Mouse (Mus musculus): ENCODE results near the gene Erg28. TPM values are rescaled to one million over a fixed set of nuclear protein-coding genes. Genes with fewer than 3 reads are reported as not detected.

Erg28 gene
- 128 and 132 TPM in 2 replicates for polyA plus RNA-seq (2015; fragmentation: Nextera tagmentation; extraction: Ambion mirVana)

- H3K36me3 ChIP-seq: peaks cover 8% of the 10 kb centered on the region; the same call in 1 of the 2 replicates
- peak within 1 kb of the TSS; percentile 86 for H3K4me3 ChIP-seq (replicated peaks)
- peaks cover 14% of the 10 kb centered on the region for H3K4me1 ChIP-seq
- WGBS: under 1% methylated on average over 67 of the region's 67 CpGs
- peak; percentile 97 for ATAC-seq (ENCODE audit: insufficient read depth, low FRiP score, low read depth)
- H3K9me3 ChIP-seq: no peaks in the 10 kb centered on the region
- peak within 1 kb of the TSS; percentile 58 for H3K9ac ChIP-seq
- peak within 1 kb of the TSS; percentile 83 for H3K4me2 ChIP-seq
- H3K27me3 ChIP-seq (replicated peaks): no peaks in the 10 kb centered on the region
- H3K27ac ChIP-seq: peak within 1 kb of the TSS; percentile 99
Observed at GRCm38 (mm10) chr12:85824438-85825264, at the start of gene Erg28, which contains the start of gene Ttll5. TSS of gene Erg28 (minus strand) at chr12:85824550. TSS of gene Ttll5 (plus strand) at chr12:85824659.

- 39% methylated on average over 6 of the region's 6 CpGs for WGBS
- no peak overlapping the region for H3K4me2 ChIP-seq
- no peak overlapping the region for H3K4me3 ChIP-seq (replicated peaks)
- no peaks in the 10 kb centered on the region for H3K9me3 ChIP-seq
- H3K27ac ChIP-seq: peak overlapping the region; percentile 8; the same call in 1 of the 2 replicates
- H3K36me3 ChIP-seq: no peaks in the 10 kb centered on the region
- no peak overlapping the region for H3K9ac ChIP-seq
- H3K4me1 ChIP-seq: peaks cover 6% of the 10 kb centered on the region; the same call in 1 of the 2 replicates
- ATAC-seq (ENCODE audit: insufficient read depth, low FRiP score, low read depth): peak; percentile 31; the same call in 1 of the 2 replicates
- no peaks in the 10 kb centered on the region for H3K27me3 ChIP-seq (replicated peaks)
Observed at GRCm38 (mm10) chr12:85869423-85869822, 45.1 kb upstream of the Erg28 start.

GRCm38 (mm10) chr12:85867125-85867524 lies 42.8 kb upstream of the Erg28 start:
- Histone ChIP-seq H3K27me3 (replicated peaks) (no peaks in the 10 kb centered on the region), H3K9me3 (no peaks in the 10 kb centered on the region), H3K9ac (no peak overlapping the region), H3K36me3 (no peaks in the 10 kb centered on the region), H3K27ac (no peak overlapping the region), H3K4me1 (peaks cover 8% of the 10 kb centered on the region; the same call in 1 of the 2 replicates), H3K4me3 (replicated peaks) (no peak overlapping the region), H3K4me2 (no peak overlapping the region)
- no peak for ATAC-seq (ENCODE audit: insufficient read depth, low FRiP score, low read depth)

GRCm38 (mm10) chr12:85866624-85867023 lies 42.3 kb upstream of the Erg28 start:
- peaks cover 8% of the 10 kb centered on the region; the same call in 1 of the 2 replicates for H3K4me1 ChIP-seq
- ATAC-seq (ENCODE audit: insufficient read depth, low FRiP score, low read depth): peak; percentile 71
- H3K36me3 ChIP-seq: no peaks in the 10 kb centered on the region
- 62% methylated on average over 4 of the region's 4 CpGs for WGBS
- H3K9ac ChIP-seq: no peak overlapping the region
- no peak overlapping the region for H3K4me2 ChIP-seq
- no peak overlapping the region for H3K27ac ChIP-seq
- H3K9me3 ChIP-seq: no peaks in the 10 kb centered on the region
- H3K4me3 ChIP-seq (replicated peaks): no peak overlapping the region
- no peaks in the 10 kb centered on the region for H3K27me3 ChIP-seq (replicated peaks)

- Histone ChIP-seq H3K4me2 (no peak overlapping the region), H3K27me3 (replicated peaks) (no peaks in the 10 kb centered on the region), H3K9me3 (no peaks in the 10 kb centered on the region), H3K4me3 (replicated peaks) (no peak overlapping the region), H3K36me3 (no peaks in the 10 kb centered on the region), H3K9ac (no peak overlapping the region), H3K27ac (no peak overlapping the region), H3K4me1 (peaks cover 8% of the 10 kb centered on the region; the same call in 1 of the 2 replicates)
- 72% methylated on average over 3 of the region's 3 CpGs for WGBS
- ATAC-seq (ENCODE audit: insufficient read depth, low FRiP score, low read depth): no peak
Observed at GRCm38 (mm10) chr12:85865526-85865925, 41.2 kb upstream of the Erg28 start.

- no peak for ATAC-seq (ENCODE audit: insufficient read depth, low FRiP score, low read depth)
- 29% methylated on average over 2 of the region's 2 CpGs for WGBS
- Histone ChIP-seq H3K36me3 (no peaks in the 10 kb centered on the region), H3K4me2 (no peak overlapping the region), H3K4me1 (0 out of 2 replicates have a peak, but pooled peaks cover 3% of the 10 kb centered on the region), H3K27me3 (replicated peaks) (no peaks in the 10 kb centered on the region), H3K4me3 (replicated peaks) (no peak overlapping the region), H3K27ac (peak overlapping the region; percentile 57), H3K9ac (no peak overlapping the region), H3K9me3 (no peaks in the 10 kb centered on the region)
Observed at GRCm38 (mm10) chr12:85862514-85862913, 38.2 kb upstream of the Erg28 start.

- Histone ChIP-seq H3K36me3 (no peaks in the 10 kb centered on the region), H3K4me1 (0 out of 2 replicates have a peak, but pooled peaks cover 3% of the 10 kb centered on the region), H3K27ac (peak overlapping the region; percentile 35; the same call in 1 of the 2 replicates), H3K4me3 (replicated peaks) (no peak overlapping the region), H3K4me2 (no peak overlapping the region), H3K27me3 (replicated peaks) (no peaks in the 10 kb centered on the region), H3K9ac (no peak overlapping the region), H3K9me3 (no peaks in the 10 kb centered on the region)
- ATAC-seq (ENCODE audit: insufficient read depth, low FRiP score, low read depth): no peak
- WGBS: 35% methylated on average over 3 of the region's 3 CpGs
Observed at GRCm38 (mm10) chr12:85859511-85860189, 35.3 kb upstream of the Erg28 start.

- no peaks in the 10 kb centered on the region for H3K9me3 ChIP-seq
- H3K27ac ChIP-seq: peak overlapping the region; percentile 79; the same call in 1 of the 2 replicates
- ATAC-seq (ENCODE audit: insufficient read depth, low FRiP score, low read depth): no peak
- WGBS: 51% methylated on average over 3 of the region's 3 CpGs
- 0 out of 2 replicates have a peak, but pooled peaks cover 3% of the 10 kb centered on the region for H3K4me1 ChIP-seq
- no peaks in the 10 kb centered on the region for H3K27me3 ChIP-seq (replicated peaks)
- no peaks in the 10 kb centered on the region for H3K36me3 ChIP-seq
- H3K9ac ChIP-seq: no peak overlapping the region
- no peak overlapping the region for H3K4me3 ChIP-seq (replicated peaks)
- H3K4me2 ChIP-seq: no peak overlapping the region
Observed at GRCm38 (mm10) chr12:85859111-85859510, 34.8 kb upstream of the Erg28 start.

- H3K4me3 ChIP-seq (replicated peaks): no peak overlapping the region
- no peaks in the 10 kb centered on the region for H3K4me1 ChIP-seq
- no peak for ATAC-seq (ENCODE audit: insufficient read depth, low FRiP score, low read depth)
- H3K27ac ChIP-seq: no peak overlapping the region
- no peaks in the 10 kb centered on the region for H3K9me3 ChIP-seq
- H3K27me3 ChIP-seq (replicated peaks): no peaks in the 10 kb centered on the region
- 84% methylated on average over 7 of the region's 7 CpGs for WGBS
- no peak overlapping the region for H3K9ac ChIP-seq
- H3K4me2 ChIP-seq: no peak overlapping the region
- H3K36me3 ChIP-seq: no peaks in the 10 kb centered on the region
Observed at GRCm38 (mm10) chr12:85857300-85857699, 33.0 kb upstream of the Erg28 start.

GRCm38 (mm10) chr12:85854271-85854670 lies 29.9 kb upstream of the Erg28 start:
- no peak overlapping the region for H3K4me3 ChIP-seq (replicated peaks)
- no peaks in the 10 kb centered on the region for H3K27me3 ChIP-seq (replicated peaks)
- H3K4me1 ChIP-seq: no peaks in the 10 kb centered on the region
- no peak overlapping the region for H3K9ac ChIP-seq
- no peak for ATAC-seq (ENCODE audit: insufficient read depth, low FRiP score, low read depth)
- no peaks in the 10 kb centered on the region for H3K36me3 ChIP-seq
- 68% methylated on average over 1 of the region's 1 CpGs for WGBS
- no peak overlapping the region for H3K4me2 ChIP-seq
- no peaks in the 10 kb centered on the region for H3K9me3 ChIP-seq
- H3K27ac ChIP-seq: no peak overlapping the region

GRCm38 (mm10) chr12:85853836-85854235 lies 29.5 kb upstream of the Erg28 start:
- WGBS: 77% methylated on average over 4 of the region's 4 CpGs
- Histone ChIP-seq H3K4me1 (no peaks in the 10 kb centered on the region), H3K27me3 (replicated peaks) (no peaks in the 10 kb centered on the region), H3K9ac (no peak overlapping the region), H3K4me3 (replicated peaks) (no peak overlapping the region), H3K9me3 (no peaks in the 10 kb centered on the region), H3K4me2 (no peak overlapping the region), H3K27ac (no peak overlapping the region), H3K36me3 (no peaks in the 10 kb centered on the region)
- no peak for ATAC-seq (ENCODE audit: insufficient read depth, low FRiP score, low read depth)

- Histone ChIP-seq H3K27me3 (replicated peaks) (no peaks in the 10 kb centered on the region), H3K36me3 (no peaks in the 10 kb centered on the region), H3K4me2 (no peak overlapping the region), H3K27ac (no peak overlapping the region), H3K4me3 (replicated peaks) (no peak overlapping the region), H3K9ac (no peak overlapping the region), H3K9me3 (no peaks in the 10 kb centered on the region), H3K4me1 (no peaks in the 10 kb centered on the region)
- no peak for ATAC-seq (ENCODE audit: insufficient read depth, low FRiP score, low read depth)
- WGBS: 76% methylated on average over 8 of the region's 8 CpGs
Observed at GRCm38 (mm10) chr12:85850661-85851060, 26.3 kb upstream of the Erg28 start.
